Mouse (Mus musculus) embryonic facial prominence, embryonic 14.5 days (tissue): ENCODE results near the gene Rfc1. TPM values are rescaled to one million over a fixed set of nuclear protein-coding genes. Genes with fewer than 3 reads are reported as not detected.

Experiments
- ATAC-seq: fragments of 200-750 bp; cut with Nextera tagmentation; 2 replicates; pipeline ENCODE4 v1.8.0; 2017; ENCODE audit warnings: low read depth, moderate number of reproducible peaks, moderate TSS enrichment
- DNase-seq: peaks from one replicate; pipeline ENCODE4 v3.0.0-alpha.2; 2015; ENCODE audit warnings: low spot score
- H3K27ac ChIP-seq: fragments of 300-500 bp; sonication (generic); replicated peaks from 2 replicates; pipeline ENCODE4 v1.5.1; 2014; ENCODE audit warnings: low read depth, mild to moderate bottlenecking, low read length, moderate library complexity
- H3K27me3 ChIP-seq: fragments of 300-500 bp; sonication (generic); replicated peaks from 2 replicates; pipeline ENCODE4 v1.6.1; 2014; ENCODE audit warnings: low read length; ENCODE audit not compliant: control insufficient read depth, insufficient read depth
- H3K36me3 ChIP-seq: fragments of 300-500 bp; sonication (generic); 2 replicates; pipeline ENCODE4 v1.6.1; 2014; ENCODE audit warnings: low read length, mixed read lengths; ENCODE audit not compliant: control insufficient read depth, insufficient read depth
- H3K4me1 ChIP-seq: fragments of 300-500 bp; sonication (generic); 2 replicates; pipeline ENCODE4 v1.6.1; 2014; ENCODE audit warnings: antibody characterized with exemption, low read length; ENCODE audit not compliant: control insufficient read depth, insufficient read depth
- H3K4me2 ChIP-seq: fragments of 300-500 bp; sonication (generic); 2 replicates; pipeline ENCODE4 v1.6.1; 2014; ENCODE audit warnings: low read depth, mild to moderate bottlenecking, low read length, moderate library complexity, mixed read lengths
- H3K4me3 ChIP-seq: fragments of 300-500 bp; sonication (generic); 2 replicates; pipeline ENCODE4 v1.5.1; 2014; ENCODE audit warnings: low read depth, mild to moderate bottlenecking, low read length
- H3K9ac ChIP-seq: fragments of 300-500 bp; sonication (generic); 2 replicates; pipeline ENCODE4 v1.6.1; 2014; ENCODE audit warnings: low read depth, mild to moderate bottlenecking, low read length, moderate library complexity, mixed read lengths
- H3K9me3 ChIP-seq: fragments of 300-500 bp; sonication (generic); 2 replicates; pipeline ENCODE4 v1.6.1; 2016; ENCODE audit warnings: low read length; ENCODE audit not compliant: control insufficient read depth
- WGBS: fragments of 180-500 bp; shearing (Covaris S2); extraction: QIAGEN DNeasy Blood & Tissue Kit; methylation state at CpG from one replicate; pipeline ENCODE4 v1.1.7; 2014; 5-methylcytosine and 5-hydroxymethylcytosine counted together
- polyA plus RNA-seq: library from polyadenylated mRNA; unstranded; fragments of >200 nt; fragmentation: Nextera tagmentation; extraction: Ambion mirVana; gene quantifications from 2 replicates; pipeline ENCODE4 v1.2.1, GENCODE M21; 2014

Rfc1 gene
- 84.2 and 84.8 TPM in 2 replicates for polyA plus RNA-seq

GRCm38 (mm10) chr5:65335298-65336074 is at the start of gene Rfc1:
Gene Rfc1, minus strand, starts transcription at chr5:65335670.
- Histone ChIP-seq H3K4me3 (peak within 1 kb of the TSS; percentile 92), H3K9ac (peak within 1 kb of the TSS; percentile 93), H3K4me2 (peak within 1 kb of the TSS; percentile 59), H3K36me3 (peaks cover 10% of the 10 kb centered on the region; the same call in 1 of the 2 replicates), H3K9me3 (no peaks in the 10 kb centered on the region), H3K4me1 (peaks cover 9% of the 10 kb centered on the region), H3K27ac (peak within 1 kb of the TSS; percentile 90), H3K27me3 (no peaks in the 10 kb centered on the region)
- ATAC-seq = peak; percentile 99
- WGBS = under 1% methylated on average over 44 of the region's 65 CpGs
- DNase-seq = peak; percentile 95

GRCm38 (mm10) chr5:65374746-65375145 is 39.3 kb upstream of the Rfc1 start:
- Histone ChIP-seq H3K36me3 (no peaks in the 10 kb centered on the region), H3K9me3 (no peaks in the 10 kb centered on the region), H3K4me1 (no peaks in the 10 kb centered on the region), H3K27ac (no peak overlapping the region), H3K4me2 (no peak overlapping the region), H3K4me3 (no peak overlapping the region), H3K27me3 (no peaks in the 10 kb centered on the region), H3K9ac (no peak overlapping the region)
- ATAC-seq = no peak
- no peak for DNase-seq
- 74% methylated on average over 7 of the region's 7 CpGs for WGBS

GRCm38 (mm10) chr5:65371551-65371950 is 36.1 kb upstream of the Rfc1 start:
- no peak overlapping the region for H3K27ac ChIP-seq
- WGBS = 94% methylated on average over 7 of the region's 7 CpGs
- no peaks in the 10 kb centered on the region for H3K9me3 ChIP-seq
- H3K36me3 ChIP-seq = no peaks in the 10 kb centered on the region
- H3K9ac ChIP-seq = no peak overlapping the region
- no peak overlapping the region for H3K4me3 ChIP-seq
- H3K27me3 ChIP-seq = no peaks in the 10 kb centered on the region
- H3K4me1 ChIP-seq = no peaks in the 10 kb centered on the region
- ATAC-seq (no peak), DNase-seq (no peak)
- no peak overlapping the region for H3K4me2 ChIP-seq

GRCm38 (mm10) chr5:65367837-65368236 is 32.4 kb upstream of the Rfc1 start:
- H3K4me1 ChIP-seq = no peaks in the 10 kb centered on the region
- no peaks in the 10 kb centered on the region for H3K9me3 ChIP-seq
- 86% methylated on average over 11 of the region's 11 CpGs for WGBS
- no peak for DNase-seq
- no peak overlapping the region for H3K27ac ChIP-seq
- H3K27me3 ChIP-seq = no peaks in the 10 kb centered on the region
- H3K9ac ChIP-seq = no peak overlapping the region
- no peak overlapping the region for H3K4me3 ChIP-seq
- no peak overlapping the region for H3K4me2 ChIP-seq
- ATAC-seq = no peak
- H3K36me3 ChIP-seq = no peaks in the 10 kb centered on the region

GRCm38 (mm10) chr5:65357771-65358170 is 22.3 kb upstream of the Rfc1 start:
- Histone ChIP-seq H3K9me3 (no peaks in the 10 kb centered on the region), H3K4me1 (no peaks in the 10 kb centered on the region), H3K27ac (no peak overlapping the region), H3K36me3 (no peaks in the 10 kb centered on the region), H3K9ac (no peak overlapping the region), H3K27me3 (no peaks in the 10 kb centered on the region), H3K4me3 (no peak overlapping the region), H3K4me2 (no peak overlapping the region)
- ATAC-seq (no peak), DNase-seq (no peak)
- WGBS = 87% methylated on average over 3 of the region's 3 CpGs

GRCm38 (mm10) chr5:65356851-65357250 is 21.4 kb upstream of the Rfc1 start:
- DNase-seq = no peak
- Histone ChIP-seq H3K27ac (no peak overlapping the region), H3K36me3 (no peaks in the 10 kb centered on the region), H3K4me1 (no peaks in the 10 kb centered on the region), H3K9ac (no peak overlapping the region), H3K27me3 (no peaks in the 10 kb centered on the region), H3K9me3 (no peaks in the 10 kb centered on the region), H3K4me2 (no peak overlapping the region), H3K4me3 (no peak overlapping the region)
- 82% methylated on average over 6 of the region's 6 CpGs for WGBS
- ATAC-seq = no peak

GRCm38 (mm10) chr5:65354985-65355384 is 19.5 kb upstream of the Rfc1 start:
- Histone ChIP-seq H3K27ac (no peak overlapping the region), H3K27me3 (no peaks in the 10 kb centered on the region), H3K36me3 (no peaks in the 10 kb centered on the region), H3K4me1 (no peaks in the 10 kb centered on the region), H3K9ac (no peak overlapping the region), H3K9me3 (no peaks in the 10 kb centered on the region), H3K4me3 (no peak overlapping the region), H3K4me2 (no peak overlapping the region)
- ATAC-seq (no peak), DNase-seq (no peak)
- 79% methylated on average over 5 of the region's 5 CpGs for WGBS

GRCm38 (mm10) chr5:65354097-65354496 is 18.6 kb upstream of the Rfc1 start:
- Histone ChIP-seq H3K4me3 (no peak overlapping the region), H3K9ac (no peak overlapping the region), H3K4me1 (no peaks in the 10 kb centered on the region), H3K9me3 (no peaks in the 10 kb centered on the region), H3K4me2 (no peak overlapping the region), H3K36me3 (no peaks in the 10 kb centered on the region), H3K27me3 (no peaks in the 10 kb centered on the region), H3K27ac (no peak overlapping the region)
- 78% methylated on average over 3 of the region's 3 CpGs for WGBS
- no peak for DNase-seq
- no peak for ATAC-seq

GRCm38 (mm10) chr5:65350508-65350907 is 15.0 kb upstream of the Rfc1 start:
- no peak overlapping the region for H3K27ac ChIP-seq
- H3K9me3 ChIP-seq = no peaks in the 10 kb centered on the region
- no peaks in the 10 kb centered on the region for H3K27me3 ChIP-seq
- H3K9ac ChIP-seq = no peak overlapping the region
- no peak overlapping the region for H3K4me2 ChIP-seq
- H3K4me3 ChIP-seq = no peak overlapping the region
- no peak for ATAC-seq
- WGBS = 63% methylated on average over 10 of the region's 10 CpGs
- no peaks in the 10 kb centered on the region for H3K4me1 ChIP-seq
- DNase-seq = no peak
- H3K36me3 ChIP-seq = no peaks in the 10 kb centered on the region
